Mouse (Mus musculus): Measurements from ENCODE around the gene Sdad1. TPM values are rescaled to one million over a fixed set of nuclear protein-coding genes. Genes with fewer than 3 reads are reported as not detected.
A peak's percentile ranks its signal among the peaks of the same experiment; 100 is the strongest.

Gene Sdad1
- total RNA-seq, 4 experiments from 2014 or later, result 15.4 to 21.1 (median 18.4) TPM

GRCm38 (mm10) chr5:92313776-92314175 lies 3.5 kb upstream of the Sdad1 start:
- DNase-seq (ENCODE audit: low spot score in 2 of 2), result no peak

DNA sequence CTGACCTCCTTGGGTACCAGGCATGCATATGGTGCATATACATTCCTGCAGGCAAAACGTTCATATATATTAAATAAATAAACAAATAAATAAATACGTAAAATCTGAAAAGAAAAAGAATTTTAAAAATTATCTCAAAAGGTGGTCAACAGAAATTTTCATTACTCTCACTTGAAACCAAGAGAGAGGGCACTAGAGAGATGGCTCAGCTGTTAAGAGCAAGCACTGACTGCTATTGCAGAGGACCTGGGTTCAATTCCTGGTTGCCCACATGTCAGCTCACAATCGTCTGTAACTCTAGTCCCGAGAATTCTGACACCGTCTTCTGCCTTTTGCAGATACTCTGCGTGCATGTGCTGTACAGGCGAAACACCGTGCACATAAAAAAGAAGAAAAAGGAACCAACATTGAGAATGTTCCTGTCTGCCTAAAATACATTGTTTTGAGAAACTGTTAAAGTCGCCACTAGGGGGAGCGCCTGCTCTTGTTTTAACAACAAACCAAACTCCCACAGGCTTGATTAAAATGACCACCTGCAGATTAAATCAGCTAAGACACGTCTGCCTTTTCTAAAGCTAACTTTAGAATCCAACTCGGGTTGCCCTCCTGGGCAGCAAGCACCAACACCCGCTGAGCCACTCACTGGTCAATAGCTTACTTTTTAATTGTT lies 1.9 kb upstream of the Sdad1 start:
- peak; percentile 83 to 85 for DNase-seq (ENCODE audit: low spot score in 2 of 2)

DNA sequence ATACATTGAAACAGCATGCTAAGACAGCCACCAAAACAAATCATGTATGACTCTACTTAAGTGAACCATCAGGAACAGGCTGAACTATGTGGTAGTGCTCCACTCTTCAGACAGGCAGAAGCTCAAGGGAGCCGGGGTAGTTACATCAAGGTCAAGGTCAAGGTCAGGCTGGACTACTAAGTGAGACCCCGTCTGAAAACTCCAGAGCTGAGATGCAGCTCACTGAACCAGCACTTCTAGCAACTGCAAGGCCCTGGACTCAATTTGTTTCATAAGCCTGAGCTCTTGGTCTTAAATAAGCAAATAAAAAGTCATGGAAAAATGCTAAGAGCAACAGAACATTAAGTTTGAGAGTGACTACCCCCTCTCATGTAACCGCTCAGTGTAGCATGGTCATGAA lies 6.0 kb downstream of the Sdad1 start:
- DNase-seq (ENCODE audit: low spot score in 2 of 2), result no peak

- no peak for DNase-seq (ENCODE audit: low spot score in 2 of 2)
These were observed 8.0 kb downstream of the Sdad1 start for GRCm38 (mm10) chr5:92302149-92302840.

GRCm38 (mm10) chr5:92294525-92294924 lies 15.8 kb downstream of the Sdad1 start:
- no peak for DNase-seq (ENCODE audit: low spot score in 2 of 2)

DNA sequence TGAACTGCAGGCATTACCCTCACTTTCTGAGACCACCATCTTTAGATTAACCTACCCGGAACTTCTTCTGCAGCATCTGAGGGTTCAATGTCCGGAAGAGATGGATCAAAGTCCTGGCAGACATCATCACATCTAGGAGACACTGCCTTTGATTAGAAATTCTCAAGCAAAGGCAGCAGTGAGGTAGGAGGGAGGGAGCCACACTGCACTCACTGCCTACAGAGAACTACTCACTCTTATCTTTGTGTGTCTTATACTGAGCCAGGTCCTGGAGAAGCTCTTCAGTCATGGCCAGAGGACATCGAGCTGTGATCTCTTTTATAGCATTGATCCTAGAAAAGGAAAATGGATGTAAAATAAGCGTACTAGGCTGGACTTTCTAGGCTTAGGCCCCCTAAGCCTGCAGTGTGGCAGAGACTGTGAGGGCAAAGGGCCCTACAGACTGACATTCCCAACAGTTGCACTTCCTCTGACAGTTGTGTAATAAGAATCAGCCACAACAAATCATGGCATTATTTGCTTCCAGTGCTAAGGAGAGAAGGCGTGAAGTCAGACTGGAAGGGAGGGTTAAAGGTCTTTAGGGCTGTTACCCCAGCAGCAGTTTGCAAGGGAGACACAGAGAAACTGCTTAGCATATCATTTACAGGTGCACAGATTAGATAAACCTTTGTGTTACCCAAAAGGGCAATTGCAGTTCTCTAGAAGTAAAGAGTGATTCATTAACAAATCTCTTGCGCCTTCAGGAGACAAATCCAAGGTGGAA lies 18.4 kb downstream of the Sdad1 start:
- DNase-seq (ENCODE audit: low spot score in 2 of 2), result no peak

DNA sequence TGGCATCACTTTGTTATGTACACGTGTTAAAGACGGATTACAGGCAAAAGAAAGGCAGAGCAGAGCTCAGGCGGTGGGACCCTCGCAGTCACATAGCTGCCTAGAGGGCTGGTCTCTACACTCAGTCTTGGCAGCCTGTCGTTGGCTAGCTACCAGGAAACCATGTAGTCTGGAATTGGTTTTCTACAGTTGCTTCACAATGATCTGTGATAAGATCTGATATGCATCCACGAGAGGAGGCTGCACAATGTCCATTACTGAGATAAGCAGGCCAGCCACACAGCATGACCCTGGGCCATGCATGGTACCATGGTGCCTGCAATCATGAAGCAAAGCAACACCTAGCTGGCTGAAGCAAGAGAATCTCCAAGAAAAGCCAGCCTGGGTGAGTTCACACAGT lies 22.4 kb downstream of the Sdad1 start:
- no peak for DNase-seq (ENCODE audit: low spot score in 2 of 2)

DNA sequence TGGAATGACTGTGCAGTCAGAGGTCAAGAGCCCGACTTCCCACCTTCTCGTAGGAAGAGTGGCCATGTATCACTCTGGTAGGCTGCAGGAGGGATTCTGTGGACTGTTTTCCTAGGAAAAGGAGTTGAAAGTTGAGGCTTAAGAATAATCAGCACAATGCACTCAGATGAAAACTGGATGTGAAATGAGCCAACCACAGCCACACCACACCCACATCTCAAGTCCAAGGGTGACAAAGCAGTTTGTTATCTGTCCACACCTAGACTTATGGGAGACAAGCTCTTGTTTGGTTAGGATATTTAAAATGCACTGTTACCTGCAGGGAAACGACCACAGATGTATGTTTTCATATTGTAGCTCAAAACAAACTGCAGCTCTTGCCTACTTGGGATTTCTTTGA lies 27.2 kb downstream of the Sdad1 start:
- no peak for DNase-seq (ENCODE audit: low spot score in 2 of 2)

DNA sequence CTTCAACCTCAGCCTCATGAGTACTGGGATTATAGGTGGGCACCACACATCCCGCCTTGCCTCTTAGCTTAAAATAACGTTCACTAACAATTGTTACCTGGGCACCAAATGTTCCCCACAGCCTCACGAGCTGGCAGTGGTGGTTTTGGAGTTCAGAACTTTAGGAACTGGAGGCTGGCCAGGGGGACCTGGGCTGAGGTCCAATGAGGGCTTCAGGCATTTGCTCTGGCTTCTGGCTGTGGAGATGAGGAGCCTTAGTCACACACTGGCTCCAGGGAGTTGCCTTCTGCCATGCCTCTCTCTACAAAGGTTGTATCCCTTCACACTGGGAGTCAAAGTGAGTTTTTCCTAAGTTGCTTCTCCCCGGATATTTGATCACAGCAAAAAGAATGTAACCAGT lies 27.7 kb downstream of the Sdad1 start:
- no peak for DNase-seq (ENCODE audit: low spot score in 2 of 2)

DNA sequence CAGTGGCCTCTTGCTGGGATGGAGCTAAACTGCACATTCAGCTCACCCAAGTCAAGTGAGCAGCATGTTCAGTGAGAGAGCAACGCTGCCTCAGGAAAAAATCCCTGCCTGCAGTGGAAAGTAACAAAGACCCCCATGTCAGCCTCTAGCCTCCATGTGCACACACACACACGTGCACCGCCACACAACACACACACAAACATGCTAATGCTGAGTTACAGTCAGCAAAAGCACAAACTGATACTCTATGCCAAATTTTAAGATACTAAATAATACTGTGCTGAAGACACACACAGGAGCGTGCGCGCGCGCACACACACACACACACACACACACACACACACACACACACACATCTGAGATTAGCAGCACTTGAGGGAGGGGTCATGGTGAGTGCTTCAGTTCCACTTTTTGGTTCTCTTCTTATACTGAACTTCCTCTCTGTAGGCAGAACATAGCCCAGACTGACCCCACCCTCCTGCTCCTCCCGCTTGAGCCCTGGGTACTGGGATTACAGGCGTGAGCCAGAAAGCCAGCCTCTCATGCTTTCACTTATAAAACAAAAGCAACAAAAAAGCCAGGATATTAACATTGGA lies 31.2 kb downstream of the Sdad1 start:
- no peak for DNase-seq (ENCODE audit: low spot score in 2 of 2)

DNA sequence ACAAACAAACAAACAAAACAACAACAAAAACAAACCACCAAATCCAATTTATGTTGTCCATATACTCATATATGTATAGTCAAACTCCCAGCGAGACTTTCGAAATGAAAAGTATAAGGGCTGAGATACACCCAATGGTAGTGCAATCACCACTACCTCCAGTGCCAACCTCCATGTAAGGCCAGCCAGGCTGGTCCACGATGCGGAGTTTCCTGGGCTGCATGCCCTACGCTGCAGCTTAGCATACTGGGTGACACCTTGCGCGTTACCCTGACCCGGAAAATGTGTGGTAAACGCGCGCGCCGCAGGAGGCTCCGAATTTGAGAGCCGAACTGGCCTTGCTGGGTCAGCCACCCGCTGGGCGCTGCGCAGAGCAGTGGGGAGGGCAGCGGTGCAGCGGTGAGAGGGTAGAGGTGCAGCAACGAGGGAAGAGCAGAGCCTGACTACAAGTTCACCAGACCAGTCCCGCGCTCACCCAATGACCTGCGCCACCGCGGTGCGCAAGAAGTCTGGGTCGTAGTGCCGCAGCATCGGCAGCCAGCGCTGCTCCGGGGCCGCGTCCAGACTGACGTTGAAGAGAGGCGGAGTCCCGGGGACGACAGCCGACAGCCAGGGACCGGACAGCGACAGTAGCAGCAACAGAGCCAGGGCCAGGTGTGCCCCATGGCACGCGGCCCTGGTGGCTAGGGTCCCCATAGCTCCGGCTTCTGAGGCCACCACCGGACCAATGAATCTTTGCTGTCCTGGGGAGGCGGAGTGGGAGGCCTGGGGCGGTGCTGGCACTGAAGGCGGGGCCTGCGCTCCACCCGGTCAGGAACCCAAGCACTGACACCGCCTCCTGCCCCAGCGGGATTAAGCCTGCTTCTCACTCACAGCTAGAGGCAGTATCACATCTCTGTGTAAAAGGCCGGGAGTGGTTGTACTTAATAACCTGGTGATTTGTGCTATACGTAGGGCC lies 32.6 kb downstream of the Sdad1 start, which contains the start of gene Naaa:
Naaa (minus strand) TSS at position 734 of the 958 bp plus-strand sequence.
- peak; percentile 89 to 90 for DNase-seq (ENCODE audit: low spot score in 2 of 2)

GRCm38 (mm10) chr5:92270496-92270895 lies 39.8 kb downstream of the Sdad1 start:
- no peak for DNase-seq (ENCODE audit: low spot score in 2 of 2)

DNA sequence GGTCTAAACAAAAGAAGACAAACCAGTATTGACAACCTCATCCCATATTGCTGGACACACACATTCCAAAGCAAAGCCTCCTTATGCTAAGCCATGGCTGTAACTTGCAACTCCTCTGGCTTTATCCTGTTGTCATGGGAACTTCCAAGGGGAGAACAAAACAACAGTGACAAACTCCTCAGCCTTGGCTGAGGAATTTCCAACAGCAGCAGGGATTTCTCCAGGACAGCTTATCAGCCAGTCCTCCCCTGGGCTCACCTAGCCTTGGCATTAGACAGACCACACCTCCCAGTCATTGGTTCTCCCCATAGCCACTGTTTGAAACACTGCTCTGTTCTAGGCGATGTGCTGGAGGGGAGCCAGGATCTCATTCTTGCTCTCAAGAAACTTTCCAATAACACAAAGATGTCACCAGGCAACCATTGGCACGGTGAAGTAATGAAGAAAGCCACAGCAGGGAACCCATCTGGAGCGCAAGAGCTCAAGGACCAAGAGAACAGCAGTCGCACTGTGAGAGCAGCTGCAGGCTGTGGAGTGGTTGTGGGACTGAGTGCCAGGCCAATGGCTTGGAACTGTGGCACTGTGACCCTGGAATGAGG lies 46.4 kb downstream of the Sdad1 start:
- DNase-seq (ENCODE audit: low spot score in 2 of 2), result no peak

- no peak for DNase-seq (ENCODE audit: low spot score in 2 of 2)
These were observed 47.6 kb downstream of the Sdad1 start for GRCm38 (mm10) chr5:92262646-92263045.

DNA sequence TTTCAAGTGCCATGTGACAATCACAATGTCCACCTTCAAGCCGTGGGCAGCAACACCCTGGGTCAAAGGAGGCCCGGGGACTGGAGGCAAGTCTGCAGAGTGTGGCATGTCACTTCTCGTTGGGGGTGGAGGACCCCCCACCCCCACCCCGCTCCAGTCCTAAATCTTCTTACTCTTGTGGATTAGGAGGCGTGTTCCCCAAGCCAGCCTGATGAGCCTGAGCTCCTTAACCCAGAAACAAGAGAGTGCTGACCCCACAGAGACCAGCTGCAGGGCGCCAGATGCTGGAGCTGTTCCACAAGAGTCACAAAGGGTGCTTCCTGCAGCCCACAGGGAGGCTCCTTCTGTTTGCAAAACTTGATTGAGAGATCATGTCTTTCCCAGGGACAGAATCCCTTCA lies 54.1 kb downstream of the Sdad1 start, which contains the start of gene Ppef2:
Ppef2 (minus strand) TSS at position 61 of the 400 bp plus-strand sequence.
- DNase-seq (ENCODE audit: low spot score in 2 of 2), result no peak

GRCm38 (mm10) chr5:92254476-92254875 lies 55.8 kb downstream of the Sdad1 start:
- DNase-seq (ENCODE audit: low spot score in 2 of 2), result no peak

GRCm38 (mm10) chr5:92252797-92253343 lies 57.4 kb downstream of the Sdad1 start:
- DNase-seq (ENCODE audit: low spot score in 2 of 2), result no peak

GRCm38 (mm10) chr5:92252031-92252430 lies 58.2 kb downstream of the Sdad1 start:
- no peak for DNase-seq (ENCODE audit: low spot score in 2 of 2)

DNA sequence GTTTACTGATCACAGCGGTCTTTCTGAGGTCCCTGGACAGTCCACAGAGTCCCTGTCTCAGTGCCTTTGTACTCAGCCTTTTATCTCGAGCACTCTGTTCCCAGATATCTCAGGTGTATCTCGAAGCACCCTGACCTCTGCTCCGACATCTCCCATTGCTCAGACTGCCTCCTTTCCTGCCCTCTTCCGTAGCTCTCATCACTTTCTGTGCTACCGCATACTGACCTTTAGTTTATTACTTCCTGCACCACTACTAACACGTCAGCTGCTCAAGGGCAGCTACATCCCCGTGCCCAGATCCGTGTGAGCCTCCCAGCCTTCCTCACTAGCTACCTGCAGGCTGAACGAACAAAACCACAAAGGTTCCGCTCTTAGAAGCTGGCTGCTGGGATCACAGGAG lies 61.7 kb downstream of the Sdad1 start:
- DNase-seq (ENCODE audit: low spot score in 2 of 2), result no peak

- no peak for DNase-seq (ENCODE audit: low spot score in 2 of 2)
These were observed 64.8 kb downstream of the Sdad1 start for GRCm38 (mm10) chr5:92245483-92245882.
